Mouse (Mus musculus) CH12.LX (cell line): Measurements from ENCODE around the gene Nfix.

ENCODE experiments used
- CTCF ChIP-seq, 2 experiments: IDR thresholded peaks in 1 of 2; conservative IDR thresholded peaks in 1 of 2; 2 replicates each; pipeline ENCODE4 v1.5.1; 2011 to 2012; ENCODE audit warnings: low read depth in 2 of 2, low read length in 2 of 2, improper control_type of control experiment in 1 of 2, inconsistent platforms in 1 of 2, mild to moderate bottlenecking in 1 of 2, moderate library complexity in 1 of 2
- EP300 ChIP-seq: IDR thresholded peaks from 2 replicates; pipeline ENCODE4 v1.6.1; 2011; ENCODE audit warnings: low read length, improper control_type of control experiment
- TBP ChIP-seq: conservative IDR thresholded peaks from 2 replicates; pipeline ENCODE4 v1.6.1; 2011; ENCODE audit warnings: low read depth, low read length, improper control_type of control experiment

DNA sequence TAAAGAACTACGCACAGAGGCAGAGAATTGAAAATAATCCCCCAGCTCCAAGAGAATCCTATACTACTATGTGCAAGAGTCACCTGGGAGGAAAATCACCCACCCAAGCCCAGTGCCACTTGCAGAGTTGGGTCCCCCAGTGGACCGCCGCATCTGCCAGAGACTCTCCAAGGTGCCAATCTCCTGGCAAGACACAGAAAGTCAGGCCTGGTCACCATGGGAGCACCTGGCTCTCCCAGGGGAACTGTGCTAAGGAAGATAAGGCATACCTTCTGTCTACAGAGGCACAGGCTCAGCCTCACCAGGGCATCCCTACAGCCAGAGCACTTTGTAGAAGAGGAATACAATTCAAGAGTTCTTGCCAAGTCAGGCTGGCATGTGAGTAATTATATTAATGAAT lies 41.8 kb downstream of the Nfix start:
- no peak for TF ChIP-seq TBP
- TF ChIP-seq EP300, result no peak
- no peak for TF ChIP-seq CTCF (conservative IDR thresholded peaks at IDR 0.05 in 1 of 2, IDR thresholded peaks at IDR 0.05 in 1 of 2; ENCODE audit: low read depth in 2 of 2, low read length in 2 of 2)
